Mouse (Mus musculus): ENCODE measurements around the gene Nadsyn1.

GRCm38 (mm10) chr7:143749045-143749444 lies 73.6 kb downstream of the Nadsyn1 start:
- TF ChIP-seq POLR2AphosphoS5 (IDR thresholded peaks at IDR 0.05; ENCODE audit: insufficient replicate concordance, low read depth, low read length) (no peak), CTCF (IDR thresholded peaks at IDR 0.05; ENCODE audit: low read depth, low read length) (no peak), GATA2 (IDR thresholded peaks at IDR 0.05; ENCODE audit: borderline replicate concordance, low read depth, low read length) (no peak)

All from G1E (cell line).